Mouse (Mus musculus) layer of hippocampus, adult 8-10 months (tissue): ENCODE results near the gene Gm49378. TPM values are rescaled to one million over a fixed set of nuclear protein-coding genes. Genes with fewer than 3 reads are reported as not detected.

ENCODE experiments used
- DNase-seq, 2 experiments: peaks; one replicate each; pipeline ENCODE4 v3.0.0; 2022; ENCODE audit warnings: low spot score in 2 of 2
- total RNA-seq, 4 experiments: library from RNA; stranded (reverse); gene quantifications; 2 replicates each; pipeline ENCODE4 v1.2.4; 2022

Gene Gm49378
- total RNA-seq, 4 experiments from 2014 or later: 4.2 to 7.5 (median 5.5) TPM

GRCm38 (mm10) chr14:55590748-55591330 is 46.9 kb downstream of the Gm49378 start, which contains the start of gene Psme2:
Gene Psme2, minus strand, starts transcription at chr14:55591113.
- peak; percentile 89 to 96 for DNase-seq

GRCm38 (mm10) chr14:55589771-55590448 is 47.8 kb downstream of the Gm49378 start:
- DNase-seq: no peak

- DNase-seq: no peak
These were observed 48.4 kb downstream of the Gm49378 start for GRCm38 (mm10) chr14:55589271-55589670.

GRCm38 (mm10) chr14:55586149-55586548 is 51.5 kb downstream of the Gm49378 start:
- no peak for DNase-seq

- no peak for DNase-seq
These were observed 52.1 kb downstream of the Gm49378 start for GRCm38 (mm10) chr14:55585566-55585960.

- DNase-seq: peak in 1 of 2 experiments; percentile 59
These were observed 52.8 kb downstream of the Gm49378 start, which contains the start of gene Emc9 for GRCm38 (mm10) chr14:55584702-55585565. Gene Emc9, minus strand, starts transcription at chr14:55585302.

GRCm38 (mm10) chr14:55584303-55584701 is 53.4 kb downstream of the Gm49378 start:
- DNase-seq: no peak

GRCm38 (mm10) chr14:55581981-55582681 is 55.6 kb downstream of the Gm49378 start:
- no peak for DNase-seq

- DNase-seq: no peak
These were observed 57.0 kb downstream of the Gm49378 start for GRCm38 (mm10) chr14:55580731-55581130.

- no peak for DNase-seq
These were observed 57.9 kb downstream of the Gm49378 start for GRCm38 (mm10) chr14:55579511-55580496.

Other genes starting within 250 kb of the Gm49378 start
- gene Dhrs4, start 159.1 kb downstream of the Gm49378 start, total RNA-seq: 10 to 100 TPM; 20.2 to 27.2 (median 23.1) TPM
- gene Carmil3, start 147.2 kb downstream of the Gm49378 start, total RNA-seq: 10 to 100 TPM; 56.8 to 82.2 (median 62.5) TPM
- gene Cpne6, start 127.5 kb downstream of the Gm49378 start, total RNA-seq: 100 to 1,000 TPM; 607 to 653 (median 629) TPM
- 1 to 10 TPM; 1.5 to 3.6 (median 2.1) TPM for gene Nrl, start 112.9 kb downstream of the Gm49378 start, total RNA-seq
- gene Pck2, start 97.6 kb downstream of the Gm49378 start, total RNA-seq: 10 to 100 TPM; 43.4 to 61.5 (median 50.3) TPM
- 10 to 100 TPM; 74.0 to 93.1 (median 82.3) TPM for gene Dcaf11, start 77.9 kb downstream of the Gm49378 start, total RNA-seq
- gene A730061H03Rik, start 77.5 kb downstream of the Gm49378 start, total RNA-seq: 1 to 10 TPM in 2 of 4 experiments, under 1 TPM in 1, not detected in 1; 0.94 to 2.0 (median 1.4) TPM
- gene Fitm1, start 62.3 kb downstream of the Gm49378 start, total RNA-seq: not detected
- 10 to 100 TPM; 57.9 to 75.0 (median 67.3) TPM for gene Psme1, start 59.8 kb downstream of the Gm49378 start, total RNA-seq
- 10 to 100 TPM; 48.3 to 57.7 (median 53.8) TPM for gene Emc9, start 52.6 kb downstream of the Gm49378 start, total RNA-seq
- gene Psme2, start 46.8 kb downstream of the Gm49378 start, total RNA-seq: 10 to 100 TPM; 57.2 to 74.4 (median 69.8) TPM
- 10 to 100 TPM; 36.5 to 56.0 (median 45.5) TPM for gene Rnf31, start 46.2 kb downstream of the Gm49378 start, total RNA-seq
- gene Irf9, start 34.3 kb downstream of the Gm49378 start, total RNA-seq: 10 to 100 TPM; 15.4 to 19.1 (median 17.9) TPM
- gene Rec8, start 19.9 kb downstream of the Gm49378 start, total RNA-seq: 1 to 10 TPM; 1.1 to 2.8 (median 1.4) TPM
- 100 to 1,000 TPM; 121 to 153 (median 140) TPM for gene Ipo4, start 1.9 kb downstream of the Gm49378 start, total RNA-seq
- gene Tm9sf1, start 5.9 kb upstream of the Gm49378 start, total RNA-seq: 10 to 100 TPM; 40.6 to 49.6 (median 44.7) TPM
- gene Tssk4, start 12.3 kb upstream of the Gm49378 start, total RNA-seq: 1 to 10 TPM; 1.2 to 1.9 (median 1.7) TPM
- 10 to 100 TPM; 47.1 to 51.1 (median 49.6) TPM for gene Mdp1, start 22.6 kb upstream of the Gm49378 start, total RNA-seq
- gene Gmpr2, start 34.0 kb upstream of the Gm49378 start, total RNA-seq: 10 to 100 TPM; 25.2 to 31.1 (median 28.6) TPM
- 100 to 1,000 TPM; 290 to 309 (median 300) TPM for gene Nedd8, start 34.2 kb upstream of the Gm49378 start, total RNA-seq
- 10 to 100 TPM; 12.2 to 20.8 (median 16.0) TPM for gene Tinf2, start 43.9 kb upstream of the Gm49378 start, total RNA-seq
- gene Tgm1, start 76.0 kb upstream of the Gm49378 start, total RNA-seq: 1 to 10 TPM in 2 of 4 experiments, not detected in 2; 5.4 to 8.2 TPM
- gene Rabggta, start 84.4 kb upstream of the Gm49378 start, total RNA-seq: 10 to 100 TPM; 42.8 to 53.5 (median 44.8) TPM
- gene Dhrs1, start 107.8 kb upstream of the Gm49378 start, total RNA-seq: 100 to 1,000 TPM in 3 of 4 experiments, 10 to 100 TPM in 1; 86.6 to 148 (median 116) TPM
- gene Nop9, start 107.8 kb upstream of the Gm49378 start, total RNA-seq: 10 to 100 TPM; 11.8 to 14.0 (median 13.1) TPM
- 1 to 10 TPM; 1.4 to 3.0 (median 1.7) TPM for gene Cideb, start 120.6 kb upstream of the Gm49378 start, total RNA-seq
- gene Ltb4r2, start 123.5 kb upstream of the Gm49378 start, total RNA-seq: under 1 TPM in 3 of 4 experiments, not detected in 1; 0.16 to 0.23 (median 0.22) TPM
- under 1 TPM in 1 of 4 experiments, not detected in 3; 0.32 TPM for gene Ltb4r1, start 128.1 kb upstream of the Gm49378 start, total RNA-seq
- gene Adcy4, start 146.2 kb upstream of the Gm49378 start, total RNA-seq: 1 to 10 TPM; 3.4 to 6.8 (median 4.8) TPM
- 1 to 10 TPM in 1 of 4 experiments, under 1 TPM in 2, not detected in 1; 0.95 to 3.4 (median 0.99) TPM for gene Ripk3, start 151.0 kb upstream of the Gm49378 start, total RNA-seq
- 1 to 10 TPM; 1.4 to 2.0 (median 1.7) TPM for gene Nfatc4, start 185.2 kb upstream of the Gm49378 start, total RNA-seq
- gene Nynrin, start 216.1 kb upstream of the Gm49378 start, total RNA-seq: 10 to 100 TPM in 2 of 4 experiments, 1 to 10 TPM in 2; 6.4 to 10.9 (median 9.3) TPM
- under 1 TPM; 0.20 to 0.43 (median 0.33) TPM for gene Cbln3, start 246.5 kb upstream of the Gm49378 start, total RNA-seq
- 10 to 100 TPM; 13.4 to 14.0 (median 13.7) TPM for gene Khnyn, start 247.1 kb upstream of the Gm49378 start, total RNA-seq